Mouse (Mus musculus) macrophage (primary cell): ENCODE results near the gene Usp20. TPM values are rescaled to one million over a fixed set of nuclear protein-coding genes. Genes with fewer than 3 reads are reported as not detected.

ENCODE experiments used
- H3K27ac ChIP-seq: fragments of 350-480 bp; formaldehyde crosslinking; 2 replicates; pipeline ENCODE4 v1.9.0; 2021
- H3K36me3 ChIP-seq: fragments of 350-480 bp; formaldehyde crosslinking; 2 replicates; pipeline ENCODE4 v1.9.0; 2021; ENCODE audit errors: inconsistent target
- H3K4me3 ChIP-seq: fragments of 350-480 bp; formaldehyde crosslinking; 2 replicates; pipeline ENCODE4 v1.9.0; 2021; ENCODE audit errors: inconsistent target
- H3K79me2 ChIP-seq: fragments of 350-480 bp; formaldehyde crosslinking; 2 replicates; pipeline ENCODE4 v1.9.0; 2021; ENCODE audit errors: inconsistent target
- WGBS: methylation state at CpG from one replicate; pipeline ENCODE4 v1.1.7; 2026; ENCODE audit warnings: inconsistent platforms; ENCODE audit not compliant: missing documents; 5-methylcytosine and 5-hydroxymethylcytosine counted together
- polyA plus RNA-seq: library from polyadenylated mRNA; stranded (reverse); fragments of 250-400 nt; gene quantifications from 3 replicates; pipeline ENCODE4 v1.2.4, GENCODE M21; 2018; ENCODE audit warnings: inconsistent platforms

Usp20 gene
- polyA plus RNA-seq, 1 experiment from 2014 or later: 2.9 TPM

DNA sequence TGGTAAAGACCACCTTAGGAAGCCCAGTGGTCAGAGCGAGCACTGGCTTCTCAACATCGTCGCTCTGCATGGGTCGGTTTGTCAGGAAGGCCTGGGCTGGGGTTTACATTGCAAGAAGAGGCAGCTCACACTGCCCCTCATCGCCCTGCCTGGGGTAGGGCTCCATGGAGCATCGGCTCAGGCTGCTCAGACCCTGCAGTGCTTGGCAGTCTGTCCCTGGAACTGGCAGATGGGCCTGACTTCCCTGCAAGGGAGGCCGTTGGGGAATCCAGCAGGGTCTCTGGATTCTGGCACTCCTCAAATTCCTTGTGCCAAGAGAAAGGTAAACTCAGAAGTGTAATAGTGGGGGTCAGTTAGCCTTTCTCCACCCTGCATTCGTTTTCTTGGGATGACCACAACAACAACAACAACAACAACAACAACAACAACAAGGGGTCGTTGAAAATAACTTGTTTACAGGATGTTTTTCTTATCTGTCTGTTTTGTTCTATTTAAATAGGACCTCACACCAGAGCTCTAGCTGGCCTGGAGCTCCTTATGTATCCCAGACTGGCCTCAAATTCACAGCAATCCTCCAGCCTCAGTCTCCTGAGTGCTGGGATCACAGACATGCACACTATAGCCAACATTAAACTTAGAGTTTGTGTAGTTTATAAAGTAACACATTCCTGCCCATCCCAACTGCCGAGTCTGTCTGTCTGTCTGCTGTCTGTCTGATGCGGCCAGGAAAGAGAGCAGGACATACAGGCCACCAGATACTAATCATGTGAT lies 84.1 kb downstream of the Usp20 start:
- no peak overlapping the region for H3K27ac ChIP-seq
- H3K79me2 ChIP-seq: peaks cover 62% of the 10 kb centered on the region
- H3K4me3 ChIP-seq: no peak overlapping the region
- 95% methylated on average over 10 of the region's 11 CpGs for WGBS
- peaks cover 4% of the 10 kb centered on the region; the same call in 1 of the 2 replicates for H3K36me3 ChIP-seq

DNA sequence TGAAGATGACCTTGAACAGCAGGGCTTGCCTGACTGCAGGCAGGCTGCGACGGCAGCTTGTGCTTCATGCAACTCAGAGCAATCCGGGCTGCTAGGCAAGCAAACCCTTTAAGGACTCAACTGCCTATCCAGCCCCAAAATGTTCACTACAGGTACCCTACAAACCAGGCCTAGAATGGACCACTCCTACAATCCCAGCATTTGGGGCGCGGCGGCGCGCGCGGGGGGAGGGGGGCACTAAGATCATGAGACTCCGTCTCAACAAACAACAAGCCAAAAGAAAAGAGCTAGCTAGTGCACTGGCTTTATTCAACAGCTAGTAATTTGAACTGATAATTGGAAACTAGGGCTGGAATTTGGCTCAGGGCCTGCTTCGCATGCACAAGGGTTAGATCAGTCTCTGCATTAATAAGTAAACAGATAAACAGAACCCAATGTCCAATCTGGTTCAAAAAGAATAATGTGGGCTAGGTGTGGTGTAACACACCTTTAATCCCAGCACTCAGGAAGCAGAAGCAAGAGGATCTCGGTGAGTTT lies 85.0 kb downstream of the Usp20 start:
- WGBS: 92% methylated on average over 13 of the region's 13 CpGs
- Histone ChIP-seq H3K36me3 (peaks cover 6% of the 10 kb centered on the region; the same call in 1 of the 2 replicates), H3K79me2 (peaks cover 72% of the 10 kb centered on the region), H3K4me3 (no peak overlapping the region), H3K27ac (peak overlapping the region; percentile 90; the same call in 1 of the 2 replicates)

DNA sequence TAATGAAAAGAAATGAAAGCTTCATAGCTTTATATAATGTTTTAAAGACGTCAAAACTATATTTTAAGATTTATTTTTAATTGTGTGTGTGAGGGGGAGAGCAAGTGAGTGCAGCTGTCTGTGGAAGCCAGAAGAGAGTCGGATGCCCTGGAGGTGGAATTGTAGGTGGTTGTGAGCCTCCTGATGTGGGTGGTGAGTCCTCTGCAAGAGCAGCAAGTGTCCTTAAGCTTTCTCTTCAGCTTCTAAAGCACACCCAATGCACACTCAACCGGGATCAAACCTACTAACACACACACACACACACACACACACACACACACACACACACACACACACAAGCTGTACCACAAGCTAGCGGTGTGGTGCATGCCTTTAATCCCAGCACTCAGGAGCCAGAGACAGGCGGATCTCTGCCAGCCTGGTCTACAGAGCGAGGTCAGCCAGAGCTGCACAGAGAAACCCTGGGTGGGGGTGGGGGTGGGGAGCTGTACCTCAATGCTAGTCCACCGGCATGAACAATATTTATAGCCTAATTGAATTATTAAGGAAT lies 85.7 kb downstream of the Usp20 start:
- peaks cover 12% of the 10 kb centered on the region; the same call in 1 of the 2 replicates for H3K36me3 ChIP-seq
- 87% methylated on average over 5 of the region's 7 CpGs for WGBS

GRCm38 (mm10) chr2:31068246-31069113 lies 86.4 kb downstream of the Usp20 start:
- H3K79me2 ChIP-seq: peaks cover 80% of the 10 kb centered on the region
- peak overlapping the region; percentile 90 for H3K27ac ChIP-seq
- WGBS: 67% methylated on average over 13 of the region's 13 CpGs
- peaks cover 16% of the 10 kb centered on the region; the same call in 1 of the 2 replicates for H3K36me3 ChIP-seq
- H3K4me3 ChIP-seq: no peak overlapping the region

More for the DNA sequence above, 85.7 kb downstream of the Usp20 start:
- H3K27ac ChIP-seq: peak overlapping the region; percentile 90
- H3K79me2 ChIP-seq: peaks cover 78% of the 10 kb centered on the region
- H3K4me3 ChIP-seq: no peak overlapping the region

- Histone ChIP-seq H3K79me2 (peaks cover 81% of the 10 kb centered on the region), H3K4me3 (no peak overlapping the region), H3K36me3 (peaks cover 19% of the 10 kb centered on the region; the same call in 1 of the 2 replicates), H3K27ac (peak overlapping the region; percentile 90)
- 92% methylated on average over 4 of the region's 4 CpGs for WGBS
These were observed 87.0 kb downstream of the Usp20 start for GRCm38 (mm10) chr2:31069114-31069445.

DNA sequence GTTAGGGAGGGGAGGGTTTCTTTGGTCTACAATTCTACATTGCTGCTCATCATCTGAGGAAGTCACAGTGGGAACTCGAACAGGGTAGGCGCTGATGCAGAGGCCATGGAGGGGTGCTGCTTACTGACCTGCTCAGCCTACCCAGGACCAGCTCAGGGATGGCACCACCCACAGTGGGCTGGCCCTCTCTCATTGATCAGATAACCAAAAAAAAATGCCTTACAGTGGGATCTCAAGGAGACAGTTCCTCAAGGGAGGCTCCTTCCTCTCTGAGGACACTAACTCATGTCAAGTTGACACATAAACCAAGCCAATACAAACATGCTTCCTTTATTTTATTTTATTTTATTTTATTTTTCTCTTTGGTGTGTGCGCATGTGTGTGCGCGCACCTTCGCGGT lies 87.4 kb downstream of the Usp20 start:
- 87% methylated on average over 3 of the region's 7 CpGs for WGBS
- no peak overlapping the region for H3K4me3 ChIP-seq
- peak overlapping the region; percentile 90 for H3K27ac ChIP-seq
- peaks cover 19% of the 10 kb centered on the region; the same call in 1 of the 2 replicates for H3K36me3 ChIP-seq
- H3K79me2 ChIP-seq: peaks cover 81% of the 10 kb centered on the region

Other genes starting within 250 kb of the Usp20 start
- not detected in 3 replicates for gene 1700001O22Rik, start 178.6 kb upstream of the Usp20 start, polyA plus RNA-seq
- gene Ntmt1, start 174.5 kb upstream of the Usp20 start, polyA plus RNA-seq: 3.4 to 13.7 TPM (median 9.8 TPM) in 3 replicates
- gene Asb6, start 151.9 kb upstream of the Usp20 start, polyA plus RNA-seq: 20.4 to 25.2 TPM (median 23.8 TPM) in 3 replicates
- gene Prrx2, start 147.3 kb upstream of the Usp20 start, polyA plus RNA-seq: not detected in 3 replicates
- gene Ptges, start 52.4 kb upstream of the Usp20 start, polyA plus RNA-seq: 0.59 to 0.80 TPM (median 0.68 TPM) in 3 replicates
- 10.8 to 29.9 TPM (median 25.4 TPM) in 3 replicates for gene Tor1b, start 29.3 kb upstream of the Usp20 start, polyA plus RNA-seq
- 34.9 to 50.0 TPM (median 42.9 TPM) in 3 replicates for gene Tor1a, start 14.3 kb upstream of the Usp20 start, polyA plus RNA-seq
- 50.3 to 111 TPM (median 71.9 TPM) in 3 replicates for gene BC005624, start 78 bp upstream of the Usp20 start, polyA plus RNA-seq
- gene Fnbp1, start 159.7 kb downstream of the Usp20 start, polyA plus RNA-seq: 77.2 to 118 TPM (median 110 TPM) in 3 replicates
- gene Gpr107, start 170.0 kb downstream of the Usp20 start, polyA plus RNA-seq: 44.0 to 60.9 TPM (median 45.0 TPM) in 3 replicates